ENCODE assay signal across 18 mouse cellular contexts in the genomic region with DNA sequence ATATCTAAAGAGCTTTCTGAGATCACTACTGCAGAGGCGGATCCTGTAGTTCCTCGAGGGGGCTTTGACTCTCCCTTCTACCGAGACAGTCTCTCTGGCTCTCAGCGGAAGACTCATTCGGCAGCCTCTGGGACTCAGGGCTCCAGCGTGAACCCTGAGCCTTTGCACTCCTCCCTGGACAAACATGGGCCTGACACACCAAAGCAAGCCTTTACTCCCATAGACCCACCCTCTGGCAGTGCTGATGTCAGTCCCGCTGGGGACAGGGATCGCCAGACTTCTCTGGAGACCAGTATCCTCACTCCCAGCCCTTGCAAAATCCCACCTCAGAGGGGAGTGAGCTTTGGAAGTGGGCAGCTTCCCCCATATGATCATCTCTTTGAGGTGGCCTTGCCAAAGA. TPM values are rescaled to one million over a fixed set of nuclear protein-coding genes. Genes with fewer than 3 reads are reported as not detected.
"Had no signal": no experiment of that assay in that cellular context is flagged by ENCODE, and none has a peak within 500 bp of the region (broad histone marks: within the 10 kb centered on the region; RNA-seq: fewer than 3 reads in every experiment).

No protein-coding gene starts in this region.

- H3K4me1 ChIP-seq: limb, embryonic 12.5 days; lung, embryonic 15.5 days; megakaryocyte, embryonic 14.5 days had no signal

- H3K9me3 ChIP-seq: limb, embryonic 12.5 days; lung, embryonic 15.5 days; megakaryocyte, embryonic 14.5 days had no signal

- ATAC-seq: midbrain, embryonic 16.5 days had no signal

- H3K27me3 ChIP-seq: limb, embryonic 12.5 days; lung, embryonic 15.5 days; megakaryocyte, embryonic 14.5 days had no signal

- H3K4me3 ChIP-seq: layer of hippocampus, adult 2 months; limb, embryonic 12.5 days; lung, embryonic 15.5 days; megakaryocyte, embryonic 14.5 days had no signal

- H3K27ac ChIP-seq: kidney, postnatal 0 days; layer of hippocampus, adult 2 months; limb, embryonic 12.5 days; lung, embryonic 15.5 days; macrophage had no signal

- DNase-seq: kidney, adult 11 months; kidney, adult 9 months; kidney, postnatal 36 days; lung, postnatal 14 days; right cerebral cortex, adult 18-20 months; right cerebral cortex, postnatal 25 days; thymus, postnatal 4 days had no signal

- H3K4me2 ChIP-seq: limb, embryonic 12.5 days; lung, embryonic 15.5 days; midbrain, embryonic 11.5 days had no signal

- H3K9ac ChIP-seq: limb, embryonic 12.5 days; lung, embryonic 15.5 days had no signal

RNA-seq across cellular contexts. Expression of gene Spaca9, which starts 23.5 kb away (rescaled TPM):
- polyA plus RNA-seq: small intestine, adult 2 months had no signal

RNA-seq across cellular contexts. Expression of gene Gfi1b, which starts 54.2 kb away (rescaled TPM):
- polyA plus RNA-seq: liver, adult 2 months; midbrain, embryonic 16.5 days; neural tube, embryonic 14.5 days had no signal
